Mouse (Mus musculus): ENCODE measurements around the gene Msantd4.
"Not testable (repeated sequence)": the region's sequence is repeated elsewhere in the genome, so short reads cannot be mapped to it uniquely, and the experiment has no call there.

Msantd4 gene

DNA sequence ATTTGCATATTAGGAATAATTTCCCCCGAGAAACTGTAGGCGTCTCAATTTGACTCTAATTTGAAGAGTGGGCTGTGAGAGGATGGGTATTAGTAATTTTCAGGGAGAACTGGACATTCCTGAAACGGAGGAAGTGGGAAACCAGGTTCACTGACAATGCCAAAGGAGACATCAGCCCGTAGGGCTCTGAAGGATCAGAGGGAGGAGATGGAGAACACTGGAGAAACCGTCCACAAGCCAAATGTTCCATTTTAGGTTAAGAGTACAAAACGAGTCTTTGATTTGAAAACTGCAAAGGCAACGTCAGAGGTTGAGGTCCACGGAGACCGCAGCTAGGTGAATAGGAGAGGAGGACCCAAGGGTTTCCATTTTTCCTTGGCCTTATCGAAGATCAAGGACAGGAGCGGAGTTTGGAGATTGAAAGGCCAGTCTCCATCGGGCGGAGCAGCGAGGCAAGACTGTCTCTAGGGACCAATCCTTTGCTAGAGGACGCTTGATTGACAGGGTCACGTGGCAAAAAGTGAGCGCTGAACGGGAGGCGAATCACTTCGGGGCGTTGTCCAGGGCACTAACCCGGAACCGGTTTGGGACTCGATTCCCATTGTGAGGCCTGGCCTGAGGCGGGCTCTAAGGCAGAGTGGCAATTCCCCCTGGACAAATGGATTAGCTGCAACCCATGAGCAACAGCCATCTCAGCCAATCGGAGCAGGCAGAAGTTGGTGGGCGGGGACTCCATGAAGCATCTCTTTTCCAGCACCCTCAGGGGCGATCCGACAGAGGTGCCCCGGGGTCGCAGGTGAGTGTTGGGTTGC lies at the start of gene Msantd4:
Msantd4 (plus strand) TSS at position 735 of the 812 bp plus-strand sequence.
- peak; percentile 99 for DNase-seq (ENCODE audit: low read depth, low spot score)

DNA sequence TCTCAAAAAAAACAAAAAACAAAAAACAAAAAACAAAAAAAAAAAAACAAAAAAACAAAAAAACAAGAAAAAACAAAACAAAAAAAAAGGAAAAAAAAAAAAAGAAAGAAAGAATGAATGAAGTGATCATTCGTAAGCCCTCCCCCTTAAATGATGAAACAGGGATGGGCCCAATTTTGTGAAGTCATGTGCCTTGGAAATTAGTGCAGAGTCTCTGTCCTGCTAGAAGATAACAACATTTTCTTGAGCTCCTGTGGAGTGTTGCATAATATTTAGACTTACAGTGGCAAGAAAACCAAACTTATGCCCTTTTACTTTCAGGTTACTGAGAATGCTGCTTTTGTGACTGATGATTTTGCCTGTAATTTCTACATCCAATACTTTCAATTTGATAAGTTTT lies 23.2 kb upstream of the Msantd4 start:
- DNase-seq (ENCODE audit: low read depth, low spot score): no peak

DNA sequence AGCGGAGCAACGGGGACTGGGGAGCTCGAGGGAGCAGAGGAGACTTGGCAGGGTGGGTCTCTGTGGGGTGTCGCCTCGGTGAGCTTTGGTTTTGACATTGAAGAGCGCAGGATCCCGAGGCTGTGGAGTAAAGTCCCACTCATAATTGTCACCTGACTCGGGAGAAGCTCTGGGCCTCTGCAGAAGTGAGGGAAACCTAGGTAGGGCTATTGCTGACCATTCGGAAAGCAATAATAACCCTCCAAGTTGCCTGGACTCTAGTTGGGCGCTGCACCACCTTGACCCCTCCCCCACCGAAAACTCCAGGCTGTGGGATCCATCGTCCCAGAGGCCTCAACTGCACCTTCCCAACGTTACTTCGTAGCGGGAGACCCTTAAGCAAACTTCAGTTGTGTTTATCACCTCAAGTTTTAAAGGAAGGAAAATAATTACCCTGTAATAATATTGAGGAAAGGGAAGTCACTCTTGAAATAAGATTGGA lies 318 bp downstream of the Msantd4 start:
- no peak for DNase-seq (ENCODE audit: low read depth, low spot score)

DNA sequence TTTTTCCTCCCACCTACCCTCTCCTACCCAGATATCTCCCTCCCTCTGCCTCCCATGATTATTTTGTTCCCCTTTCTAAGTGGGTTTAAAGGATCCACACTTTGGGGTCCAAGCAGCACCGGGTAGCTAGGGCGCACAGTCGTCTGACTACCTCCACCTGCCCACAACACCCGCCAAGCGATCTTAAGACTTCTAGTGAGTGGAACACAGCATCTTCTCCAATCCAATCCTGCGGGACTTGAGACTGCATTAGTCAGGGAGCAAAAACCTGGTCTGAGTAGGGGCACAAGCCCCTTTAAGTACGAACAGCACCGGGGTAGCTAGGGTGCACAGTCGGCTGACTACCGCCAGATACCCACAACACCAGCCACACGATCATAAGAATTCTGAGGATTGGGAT lies 24.4 kb downstream of the Msantd4 start:
- not testable (repeated sequence) for DNase-seq (ENCODE audit: low read depth, low spot score)

Data from retina, postnatal 7 days (tissue).